Mouse (Mus musculus): Measurements from ENCODE around the gene Pdgfra. TPM values are rescaled to one million over a fixed set of nuclear protein-coding genes. Genes with fewer than 3 reads are reported as not detected.
A peak's percentile ranks its signal among the peaks of the same experiment; 100 is the strongest.

Pdgfra gene
- 60.2 and 63.0 TPM in 2 replicates for total RNA-seq (2014; rRNA removed)
- 21.9 and 25.7 TPM in 2 replicates for polyA plus RNA-seq (2015; fragmentation: Nextera tagmentation; extraction: Ambion mirVana)

DNA sequence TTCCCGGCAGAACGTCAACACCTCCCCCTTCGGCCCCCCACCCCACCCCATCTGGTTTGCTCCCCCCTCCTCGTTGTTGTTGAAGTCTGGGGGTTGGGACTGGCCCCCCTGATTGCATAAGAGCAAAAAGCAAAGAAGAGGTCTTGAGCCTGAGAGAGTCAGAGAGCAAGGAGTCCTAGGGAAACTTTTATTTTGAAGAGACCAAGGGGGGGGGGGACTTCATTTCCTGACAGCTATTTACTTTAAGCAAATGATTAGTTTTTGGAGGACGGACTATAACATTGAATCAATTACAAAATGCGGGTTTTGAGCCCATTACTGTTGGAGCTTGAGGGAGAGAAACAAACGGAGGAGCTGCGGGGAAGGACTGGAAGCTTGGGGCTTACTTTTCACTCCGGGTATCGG is at the start of gene Pdgfra:
Gene Pdgfra (plus strand): TSS at position 272 of the 405 bp plus-strand sequence.
- WGBS = under 1% methylated on average over 10 of the region's 10 CpGs
- no peak for TF ChIP-seq CTCF (IDR thresholded peaks at IDR 0.05; ENCODE audit: low read depth)
- H3K27ac ChIP-seq = peak within 1 kb of the TSS; percentile 33; the same call in 1 of the 2 replicates

GRCm38 (mm10) chr5:75106511-75106910 is 45.6 kb upstream of the Pdgfra start:
- TF ChIP-seq CTCF (IDR thresholded peaks at IDR 0.05; ENCODE audit: low read depth) = no peak
- H3K4me3 ChIP-seq (ENCODE audit: low read length) = no peak overlapping the region
- H3K9me3 ChIP-seq (ENCODE audit: low read length) = no peaks in the 10 kb centered on the region
- 49% methylated on average over 3 of the region's 3 CpGs for WGBS
- ATAC-seq = no peak
- H3K36me3 ChIP-seq (ENCODE audit: insufficient read depth, low read length) = no peaks in the 10 kb centered on the region
- no peak for DNase-seq (ENCODE audit: low spot score)
- H3K27ac ChIP-seq = no peak overlapping the region
- H3K27me3 ChIP-seq (ENCODE audit: insufficient read depth, low read length) = no peaks in the 10 kb centered on the region
- H3K4me1 ChIP-seq (ENCODE audit: insufficient read depth, low read length) = no peaks in the 10 kb centered on the region
- H3K9ac ChIP-seq (replicated peaks; ENCODE audit: low read length) = no peak overlapping the region
- H3K4me2 ChIP-seq (ENCODE audit: low read depth, low read length) = no peak overlapping the region

More for the DNA sequence above, at the start of gene Pdgfra:
- H3K4me3 ChIP-seq (ENCODE audit: low read length) = peak within 1 kb of the TSS; percentile 35
- H3K9ac ChIP-seq (replicated peaks; ENCODE audit: low read length) = peak within 1 kb of the TSS; percentile 33
- no peak for ATAC-seq
- no peaks in the 10 kb centered on the region for H3K36me3 ChIP-seq (ENCODE audit: insufficient read depth, low read length)
- peaks cover 52% of the 10 kb centered on the region for H3K27me3 ChIP-seq (ENCODE audit: insufficient read depth, low read length)
- no peak for DNase-seq (ENCODE audit: low spot score)
- peak within 1 kb of the TSS; percentile 42 for H3K4me2 ChIP-seq (ENCODE audit: low read depth, low read length)
- peaks cover 2% of the 10 kb centered on the region for H3K4me1 ChIP-seq (ENCODE audit: insufficient read depth, low read length)
- no peaks in the 10 kb centered on the region for H3K9me3 ChIP-seq (ENCODE audit: low read length)

DNA sequence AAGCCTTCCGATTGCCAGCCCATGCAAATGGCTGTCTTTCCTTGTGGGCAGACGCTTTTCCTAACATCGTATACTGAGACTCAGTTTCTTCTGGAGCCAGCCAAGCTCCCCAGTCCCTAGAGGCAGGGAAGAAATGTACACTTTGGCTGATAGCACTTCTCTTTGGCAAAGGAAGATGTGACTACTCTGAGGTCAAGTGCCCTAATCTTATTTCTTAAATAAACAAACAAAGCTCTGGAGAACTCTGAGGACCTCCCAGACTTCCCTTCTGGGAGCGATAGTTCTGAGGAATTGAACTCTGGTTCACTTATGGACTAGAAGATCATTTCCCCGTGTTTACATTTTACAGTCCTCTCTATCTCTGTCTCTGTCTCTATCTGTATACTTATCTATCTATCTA is 42.7 kb upstream of the Pdgfra start:
- H3K4me1 ChIP-seq (ENCODE audit: insufficient read depth, low read length) = no peaks in the 10 kb centered on the region
- no peaks in the 10 kb centered on the region for H3K27me3 ChIP-seq (ENCODE audit: insufficient read depth, low read length)
- no peak overlapping the region for H3K9ac ChIP-seq (replicated peaks; ENCODE audit: low read length)
- no peaks in the 10 kb centered on the region for H3K9me3 ChIP-seq (ENCODE audit: low read length)
- H3K27ac ChIP-seq = no peak overlapping the region
- no peaks in the 10 kb centered on the region for H3K36me3 ChIP-seq (ENCODE audit: insufficient read depth, low read length)
- DNase-seq (ENCODE audit: low spot score) = no peak
- no peak overlapping the region for H3K4me3 ChIP-seq (ENCODE audit: low read length)
- no peak for TF ChIP-seq CTCF (IDR thresholded peaks at IDR 0.05; ENCODE audit: low read depth)
- no peak for ATAC-seq
- no peak overlapping the region for H3K4me2 ChIP-seq (ENCODE audit: low read depth, low read length)
- 78% methylated on average over 5 of the region's 5 CpGs for WGBS

DNA sequence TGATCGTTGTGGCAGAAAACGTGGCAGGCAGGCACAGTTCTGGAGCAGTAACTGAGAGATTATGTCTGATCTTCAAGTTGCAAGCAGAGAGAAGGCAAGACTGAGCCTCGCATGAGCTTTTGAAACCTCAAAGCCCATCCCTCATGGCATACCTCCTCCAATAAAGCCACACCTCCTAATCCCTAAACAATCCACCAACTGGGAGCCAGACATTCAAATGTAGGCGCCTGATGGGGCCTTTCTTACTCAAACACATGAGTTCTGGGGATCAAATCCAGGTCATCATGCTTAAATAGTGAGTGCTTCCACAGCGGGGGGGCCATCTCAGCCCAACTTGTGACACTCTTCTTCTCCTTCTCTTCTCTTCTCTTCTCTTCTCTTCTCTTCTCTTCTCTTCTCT is 40.3 kb upstream of the Pdgfra start:
- no peaks in the 10 kb centered on the region for H3K9me3 ChIP-seq (ENCODE audit: low read length)
- no peak for ATAC-seq

DNA sequence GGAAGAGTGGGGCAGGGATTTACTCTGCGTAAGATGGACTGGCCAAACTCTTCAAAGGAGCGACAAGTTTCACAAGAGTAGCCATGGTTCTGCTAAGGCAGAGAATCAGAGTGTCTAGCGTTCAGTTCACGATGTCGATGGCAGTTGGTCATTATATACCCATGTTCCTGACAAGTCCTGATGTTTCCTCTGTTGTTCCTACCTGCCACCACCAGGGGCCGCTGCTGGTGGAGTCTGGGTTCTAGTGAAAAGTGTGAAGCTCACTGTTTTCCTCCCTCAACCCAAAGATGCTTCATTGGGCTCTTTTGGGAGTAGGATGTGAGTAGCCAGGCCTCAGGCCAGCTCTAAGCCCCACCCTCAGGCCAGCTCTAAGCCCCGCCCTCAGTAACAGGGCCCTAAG is 33.3 kb upstream of the Pdgfra start:
- Histone ChIP-seq H3K9me3 (ENCODE audit: low read length) (no peaks in the 10 kb centered on the region), H3K36me3 (ENCODE audit: insufficient read depth, low read length) (no peaks in the 10 kb centered on the region), H3K4me1 (ENCODE audit: insufficient read depth, low read length) (no peaks in the 10 kb centered on the region), H3K27me3 (ENCODE audit: insufficient read depth, low read length) (no peaks in the 10 kb centered on the region), H3K9ac (replicated peaks; ENCODE audit: low read length) (no peak overlapping the region), H3K4me2 (ENCODE audit: low read depth, low read length) (no peak overlapping the region), H3K4me3 (ENCODE audit: low read length) (no peak overlapping the region), H3K27ac (no peak overlapping the region)
- DNase-seq (ENCODE audit: low spot score) (no peak), ATAC-seq (no peak)
- peak; percentile 40 for TF ChIP-seq CTCF (IDR thresholded peaks at IDR 0.05; ENCODE audit: low read depth)
- WGBS = 68% methylated on average over 7 of the region's 7 CpGs

More for the DNA sequence above, 40.3 kb upstream of the Pdgfra start:
- H3K27ac ChIP-seq = no peak overlapping the region
- H3K9ac ChIP-seq (replicated peaks; ENCODE audit: low read length) = no peak overlapping the region
- H3K4me3 ChIP-seq (ENCODE audit: low read length) = no peak overlapping the region
- TF ChIP-seq CTCF (IDR thresholded peaks at IDR 0.05; ENCODE audit: low read depth) = no peak
- no peak overlapping the region for H3K4me2 ChIP-seq (ENCODE audit: low read depth, low read length)
- WGBS = 67% methylated on average over 5 of the region's 5 CpGs
- H3K36me3 ChIP-seq (ENCODE audit: insufficient read depth, low read length) = no peaks in the 10 kb centered on the region
- H3K27me3 ChIP-seq (ENCODE audit: insufficient read depth, low read length) = no peaks in the 10 kb centered on the region
- DNase-seq (ENCODE audit: low spot score) = no peak
- H3K4me1 ChIP-seq (ENCODE audit: insufficient read depth, low read length) = no peaks in the 10 kb centered on the region

GRCm38 (mm10) chr5:75121646-75122045 is 30.4 kb upstream of the Pdgfra start:
- Histone ChIP-seq H3K9ac (replicated peaks; ENCODE audit: low read length) (no peak overlapping the region), H3K27me3 (ENCODE audit: insufficient read depth, low read length) (no peaks in the 10 kb centered on the region), H3K9me3 (ENCODE audit: low read length) (no peaks in the 10 kb centered on the region), H3K4me2 (ENCODE audit: low read depth, low read length) (no peak overlapping the region), H3K27ac (no peak overlapping the region), H3K4me1 (ENCODE audit: insufficient read depth, low read length) (no peaks in the 10 kb centered on the region), H3K36me3 (ENCODE audit: insufficient read depth, low read length) (no peaks in the 10 kb centered on the region), H3K4me3 (ENCODE audit: low read length) (no peak overlapping the region)
- no peak for TF ChIP-seq CTCF (IDR thresholded peaks at IDR 0.05; ENCODE audit: low read depth)
- no peak for ATAC-seq
- WGBS = 35% methylated on average over 5 of the region's 5 CpGs
- DNase-seq (ENCODE audit: low spot score) = no peak

DNA sequence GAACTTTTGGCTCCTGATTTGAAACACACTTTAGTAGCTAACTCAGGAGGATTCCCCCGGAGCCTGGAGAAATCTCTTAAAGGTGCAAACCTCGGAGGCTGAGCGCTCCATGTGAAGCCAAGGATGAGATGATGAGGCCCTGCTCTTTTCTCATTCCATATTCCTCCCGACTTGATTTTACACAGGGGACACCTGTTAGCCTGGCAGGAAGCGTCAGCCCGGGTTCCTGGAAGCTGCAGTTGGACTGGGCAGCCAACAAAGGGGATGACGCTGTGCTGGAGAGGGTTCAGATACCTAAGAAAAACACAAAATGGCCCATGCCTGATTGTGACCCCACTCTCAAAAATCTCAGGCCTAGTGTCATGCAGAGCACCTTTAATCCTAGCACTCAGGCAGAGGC is 17.4 kb upstream of the Pdgfra start:
- no peak for TF ChIP-seq CTCF (IDR thresholded peaks at IDR 0.05; ENCODE audit: low read depth)
- 76% methylated on average over 7 of the region's 7 CpGs for WGBS

More for the DNA sequence above, 17.4 kb upstream of the Pdgfra start:
- no peaks in the 10 kb centered on the region for H3K9me3 ChIP-seq (ENCODE audit: low read length)
- no peaks in the 10 kb centered on the region for H3K4me1 ChIP-seq (ENCODE audit: insufficient read depth, low read length)
- H3K36me3 ChIP-seq (ENCODE audit: insufficient read depth, low read length) = no peaks in the 10 kb centered on the region
- H3K4me3 ChIP-seq (ENCODE audit: low read length) = no peak overlapping the region
- 0 out of 2 replicates have a peak, but pooled peaks cover 2% of the 10 kb centered on the region for H3K27me3 ChIP-seq (ENCODE audit: insufficient read depth, low read length)
- ATAC-seq (no peak), DNase-seq (ENCODE audit: low spot score) (no peak)
- H3K9ac ChIP-seq (replicated peaks; ENCODE audit: low read length) = no peak overlapping the region
- no peak overlapping the region for H3K27ac ChIP-seq
- no peak overlapping the region for H3K4me2 ChIP-seq (ENCODE audit: low read depth, low read length)
